Mouse (Mus musculus) thymus, adult 18-20 months (tissue): ENCODE measurements around the gene Cask.

Experiments used
- DNase-seq, 2 experiments: peaks; one replicate each; pipeline ENCODE4 v3.0.0; 2022; ENCODE audit warnings: mixed read lengths in 2 of 2

The Cask gene

GRCm38 (mm10) chrX:13622654-13623053 lies 228.5 kb downstream of the Cask start:
- DNase-seq: no peak

DNA sequence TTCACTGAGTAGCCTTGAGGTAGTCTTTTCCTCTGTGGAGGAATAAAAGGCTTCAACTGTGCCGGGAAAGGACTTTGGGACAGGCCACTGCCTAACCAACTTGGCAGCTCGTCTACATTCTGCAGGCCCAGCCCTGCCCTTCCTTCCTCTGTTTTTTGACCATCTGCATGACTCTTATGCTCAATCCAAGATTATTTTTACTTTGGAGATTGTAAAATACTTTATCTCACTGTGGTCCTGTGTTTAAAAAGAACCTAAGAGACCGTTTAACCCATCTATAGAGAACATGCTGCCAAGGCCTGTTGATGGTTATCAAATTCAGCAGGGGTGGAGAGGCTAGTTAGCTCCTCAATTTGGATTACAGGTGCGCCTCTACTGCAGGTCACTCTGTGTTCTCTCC lies 229.7 kb downstream of the Cask start:
- no peak for DNase-seq

DNA sequence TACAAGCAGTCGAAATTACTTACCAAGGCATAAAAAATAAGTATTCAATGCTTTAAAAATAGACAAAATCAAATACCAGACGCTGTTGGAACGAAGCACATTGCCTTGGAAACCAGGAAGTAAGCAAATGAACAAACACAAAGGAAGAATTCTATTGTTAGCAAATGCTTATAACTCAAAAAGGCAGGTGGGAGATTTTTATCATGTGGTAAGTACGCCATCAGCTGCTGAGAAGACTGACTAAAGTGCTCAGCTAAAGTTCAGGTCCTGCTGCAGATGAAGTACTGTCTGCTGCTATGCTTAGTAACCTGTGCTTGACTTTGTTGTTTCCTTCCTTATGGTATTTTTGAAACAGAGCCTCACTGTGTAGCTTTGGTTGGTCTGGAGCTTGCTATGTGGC lies 232.7 kb downstream of the Cask start:
- DNase-seq: peak in 1 of 2 experiments; percentile 5

DNA sequence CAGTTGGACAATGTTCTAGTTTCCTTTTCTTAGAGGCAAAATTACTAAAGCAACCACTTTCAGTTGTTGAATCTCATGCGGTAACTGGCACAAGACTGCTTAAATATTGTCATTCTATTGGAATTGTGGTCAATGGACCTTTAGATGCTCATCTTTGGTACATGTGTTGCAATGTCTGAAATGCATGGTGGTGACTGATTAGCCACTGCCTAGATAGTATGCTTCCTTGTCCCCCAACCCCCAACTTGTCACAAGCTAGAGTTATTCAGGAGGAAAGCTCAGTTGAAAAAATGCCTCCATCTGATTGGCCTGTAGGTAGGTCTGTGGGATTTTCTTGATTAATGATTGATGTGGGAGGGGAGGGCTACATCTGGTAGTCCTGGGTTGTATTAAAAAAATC lies 233.9 kb downstream of the Cask start:
- DNase-seq: no peak

- no peak for DNase-seq
These were observed 234.4 kb downstream of the Cask start for GRCm38 (mm10) chrX:13616726-13617125.

- no peak for DNase-seq
These were observed 239.1 kb downstream of the Cask start for GRCm38 (mm10) chrX:13612115-13612514.

GRCm38 (mm10) chrX:13611114-13611513 lies 240.1 kb downstream of the Cask start:
- DNase-seq: no peak

GRCm38 (mm10) chrX:13607752-13608151 lies 243.4 kb downstream of the Cask start:
- DNase-seq: no peak

- no peak for DNase-seq
These were observed 244.4 kb downstream of the Cask start for GRCm38 (mm10) chrX:13606741-13607140.

DNA sequence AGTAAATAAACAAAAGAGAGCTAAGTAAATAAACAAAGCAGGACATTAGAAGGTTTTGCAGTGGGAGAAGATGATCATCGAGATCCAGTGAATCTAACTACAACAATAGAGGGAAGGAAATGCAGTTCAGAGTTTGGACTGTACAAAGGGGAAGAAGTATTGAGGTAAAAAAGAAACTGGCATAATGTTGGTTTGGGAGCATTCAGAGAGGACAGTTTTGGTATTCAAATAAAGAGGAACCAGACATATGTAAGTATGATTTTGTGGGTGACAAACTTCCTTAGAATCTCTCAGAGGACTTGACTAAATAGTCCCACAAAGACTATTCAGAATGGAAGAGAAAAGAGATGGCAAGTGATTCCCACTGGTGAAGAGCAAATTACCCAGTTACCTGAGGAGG lies 251.2 kb downstream of the Cask start:
- DNase-seq: no peak

GRCm38 (mm10) chrX:13599373-13599772 lies 251.8 kb downstream of the Cask start:
- DNase-seq: no peak

DNA sequence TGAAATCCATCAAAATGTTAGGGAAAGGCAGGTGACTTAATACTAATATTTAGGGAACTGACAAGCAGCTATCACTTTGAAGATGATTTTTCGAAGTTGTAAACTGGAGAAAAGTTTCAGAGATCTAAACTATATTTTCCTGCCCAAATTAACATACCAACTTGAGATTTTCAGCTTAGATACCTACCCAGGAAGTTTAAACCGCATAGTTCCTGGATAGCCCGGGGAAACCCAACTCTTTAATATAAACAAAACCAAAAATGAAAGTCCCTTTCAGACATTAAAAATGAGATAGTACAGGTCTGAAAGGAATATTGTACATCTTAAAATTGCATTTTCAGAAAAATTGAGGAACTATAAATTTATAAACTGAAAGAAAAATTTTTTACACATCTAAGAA lies 273.5 kb downstream of the Cask start:
- DNase-seq: no peak

- peak; percentile 4 to 32 for DNase-seq
These were observed 274.6 kb downstream of the Cask start for GRCm38 (mm10) chrX:13576606-13577005.

- no peak for DNase-seq
These were observed 276.3 kb downstream of the Cask start for GRCm38 (mm10) chrX:13574872-13575271.

- no peak for DNase-seq
These were observed 276.9 kb downstream of the Cask start for GRCm38 (mm10) chrX:13574298-13574697.

GRCm38 (mm10) chrX:13554504-13554903 lies 296.7 kb downstream of the Cask start:
- DNase-seq: no peak

DNA sequence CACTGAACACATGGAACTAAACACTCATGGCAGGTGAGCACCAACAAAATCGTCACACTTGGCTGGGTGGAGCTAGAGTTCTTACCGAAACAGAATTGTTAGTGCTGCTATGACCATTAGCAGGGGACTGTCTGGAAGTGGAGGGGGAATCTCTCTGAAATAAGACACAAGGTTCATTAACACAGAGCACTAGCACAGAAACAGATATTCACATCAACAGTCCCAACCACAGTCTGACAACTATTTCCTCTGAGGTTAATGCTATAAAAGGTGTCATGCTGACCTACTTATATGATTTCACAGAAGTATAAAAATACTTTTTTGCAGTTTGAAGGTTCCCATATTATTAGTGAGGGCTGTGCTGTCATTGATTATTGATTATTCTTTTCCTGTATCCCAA lies 298.9 kb downstream of the Cask start:
- DNase-seq: no peak

DNA sequence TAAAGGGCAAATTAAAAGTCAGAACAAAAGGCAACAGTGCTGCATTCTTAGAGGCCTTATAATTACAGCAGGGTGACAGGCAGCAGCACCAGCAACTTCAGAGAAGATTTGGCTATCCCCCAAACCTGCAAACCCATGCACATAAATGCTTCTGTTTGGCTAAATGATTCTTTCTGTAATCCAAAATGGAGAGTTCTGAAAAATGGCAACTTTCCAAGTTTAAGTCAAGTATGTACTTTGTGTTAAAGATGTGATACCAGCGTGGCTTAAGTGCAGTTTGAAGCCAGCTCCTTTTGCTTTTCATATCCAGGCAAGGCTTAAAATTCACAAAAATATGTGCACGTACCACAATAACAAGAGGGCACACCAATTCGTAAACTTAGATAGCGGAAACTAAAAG lies 299.6 kb downstream of the Cask start:
- no peak for DNase-seq

DNA sequence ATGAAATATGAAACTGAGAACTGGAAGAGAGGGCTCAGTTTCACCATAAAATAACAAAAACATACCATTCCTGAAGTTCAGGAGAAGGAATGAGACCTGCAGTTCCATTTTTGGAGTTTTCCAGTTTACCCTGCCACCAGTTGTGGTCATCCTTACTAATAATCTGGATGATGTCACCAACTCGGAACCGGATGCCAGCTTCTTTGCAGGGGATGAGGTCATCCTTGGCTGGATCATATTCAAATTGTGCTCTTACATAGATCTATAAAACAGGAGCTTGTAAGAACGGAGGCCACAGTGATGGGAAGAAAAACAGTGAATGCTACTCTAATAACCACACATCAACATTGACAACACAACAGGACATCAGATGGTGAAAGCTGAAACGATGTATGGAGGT lies 302.1 kb downstream of the Cask start:
- DNase-seq: no peak

DNA sequence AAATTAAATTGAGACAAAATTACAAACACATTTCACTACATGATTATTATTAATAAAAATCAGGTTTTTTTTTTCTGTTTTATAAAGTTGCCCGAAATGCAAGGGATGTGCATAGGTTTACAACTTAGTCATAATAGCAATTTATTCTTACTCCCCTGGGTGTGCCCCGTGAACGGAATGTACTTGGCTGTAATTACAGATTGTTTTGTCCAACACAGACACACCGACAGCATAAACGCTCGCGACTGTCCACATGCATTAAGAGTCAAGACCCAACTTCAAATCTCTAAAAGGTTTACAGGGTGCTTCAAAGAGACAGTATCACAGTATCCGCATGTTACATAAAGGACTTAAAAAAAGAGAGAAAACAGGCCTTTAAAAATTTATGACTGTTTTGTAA lies 329.9 kb downstream of the Cask start:
- DNase-seq: no peak

DNA sequence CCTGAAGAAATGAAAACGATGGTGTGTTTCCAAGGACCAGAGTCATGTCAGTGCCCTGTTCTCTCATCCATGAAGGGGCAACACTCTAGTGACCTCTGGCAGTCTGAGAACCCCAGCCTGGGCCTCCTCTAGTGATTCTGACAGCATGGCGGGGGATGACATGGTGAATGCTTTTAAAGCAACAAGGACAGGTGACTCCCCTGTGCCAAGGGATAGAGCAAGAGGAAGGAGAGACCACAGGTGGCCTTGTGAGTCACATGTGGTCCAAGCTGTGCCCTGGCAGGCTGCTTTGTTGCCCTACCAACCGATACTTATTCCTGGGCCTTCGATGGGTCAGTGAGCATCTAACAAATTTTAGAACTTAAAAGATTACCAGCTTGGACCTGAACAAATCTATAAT lies 330.6 kb downstream of the Cask start:
- no peak for DNase-seq

DNA sequence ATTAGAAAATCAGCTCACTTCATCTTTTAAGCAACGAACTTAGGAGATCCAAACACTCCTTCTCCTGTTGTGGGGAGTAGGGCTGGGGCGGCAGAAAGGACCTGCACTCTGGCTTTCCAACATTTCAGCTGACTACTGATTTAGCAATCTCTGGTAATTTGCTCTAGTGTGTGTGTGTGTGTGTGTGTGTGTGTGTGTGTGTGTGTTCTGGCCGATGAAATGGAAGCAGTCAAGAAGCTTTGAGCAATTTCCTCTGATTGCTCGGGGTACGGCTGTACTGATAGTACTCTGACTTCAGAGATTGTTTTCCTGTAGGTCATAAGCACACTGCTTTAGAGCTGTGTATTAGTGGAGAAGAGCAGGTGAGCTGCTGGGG lies 331.8 kb downstream of the Cask start:
- DNase-seq: no peak

DNA sequence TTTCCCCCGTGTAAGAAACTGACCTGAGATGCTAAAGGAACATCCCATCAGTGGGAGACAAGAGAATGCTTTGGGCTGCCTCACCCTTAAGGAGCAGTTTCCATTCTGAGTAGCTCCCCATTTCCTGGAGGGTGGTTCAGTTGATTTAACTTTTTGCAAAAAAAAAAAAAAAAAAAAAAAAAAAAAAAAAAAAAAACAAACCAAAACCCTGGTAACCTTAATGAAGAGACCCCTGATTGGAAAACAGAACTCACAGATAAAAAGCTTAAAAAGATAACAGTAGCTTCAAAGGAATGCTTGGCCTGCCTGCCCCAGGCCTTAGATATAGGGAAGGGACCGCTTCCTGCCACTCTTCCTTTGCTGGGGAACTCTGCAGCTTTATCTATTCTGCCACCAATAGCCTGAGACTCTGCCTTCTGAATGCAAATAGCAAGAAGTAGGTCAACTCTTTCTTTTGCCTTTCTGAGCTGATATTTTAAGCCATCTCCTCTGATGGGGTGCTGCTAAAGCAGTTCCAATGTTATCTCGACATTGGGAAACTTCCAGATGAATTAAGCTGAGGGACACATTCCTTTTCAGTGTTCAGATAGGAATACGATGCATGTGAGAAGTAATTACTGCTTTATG lies 332.3 kb downstream of the Cask start:
- DNase-seq: no peak

- DNase-seq: no peak
These were observed 333.1 kb downstream of the Cask start for GRCm38 (mm10) chrX:13518019-13518418.

- peak in 1 of 2 experiments; percentile 49 for DNase-seq
These were observed 334.7 kb downstream of the Cask start for GRCm38 (mm10) chrX:13516451-13516850.

- DNase-seq: no peak
These were observed 337.3 kb downstream of the Cask start for GRCm38 (mm10) chrX:13513864-13514263.
